Mouse (Mus musculus) lung, adult 2 months (tissue): ENCODE results near the gene Rab3a.

ENCODE experiments used
- CTCF ChIP-seq: fragments of 200-500 bp; IDR thresholded peaks from 2 replicates; pipeline ENCODE4 v1.5.1; 2011; ENCODE audit warnings: mild to moderate bottlenecking, low read length, control low read depth; ENCODE audit not compliant: insufficient read depth
- POLR2A ChIP-seq: fragments of 200-500 bp; IDR thresholded peaks from 2 replicates; pipeline ENCODE4 v1.6.1; 2011; ENCODE audit warnings: low read depth, mild to moderate bottlenecking, control low read depth, low read length, borderline replicate concordance; ENCODE audit errors: extremely low read depth

DNA sequence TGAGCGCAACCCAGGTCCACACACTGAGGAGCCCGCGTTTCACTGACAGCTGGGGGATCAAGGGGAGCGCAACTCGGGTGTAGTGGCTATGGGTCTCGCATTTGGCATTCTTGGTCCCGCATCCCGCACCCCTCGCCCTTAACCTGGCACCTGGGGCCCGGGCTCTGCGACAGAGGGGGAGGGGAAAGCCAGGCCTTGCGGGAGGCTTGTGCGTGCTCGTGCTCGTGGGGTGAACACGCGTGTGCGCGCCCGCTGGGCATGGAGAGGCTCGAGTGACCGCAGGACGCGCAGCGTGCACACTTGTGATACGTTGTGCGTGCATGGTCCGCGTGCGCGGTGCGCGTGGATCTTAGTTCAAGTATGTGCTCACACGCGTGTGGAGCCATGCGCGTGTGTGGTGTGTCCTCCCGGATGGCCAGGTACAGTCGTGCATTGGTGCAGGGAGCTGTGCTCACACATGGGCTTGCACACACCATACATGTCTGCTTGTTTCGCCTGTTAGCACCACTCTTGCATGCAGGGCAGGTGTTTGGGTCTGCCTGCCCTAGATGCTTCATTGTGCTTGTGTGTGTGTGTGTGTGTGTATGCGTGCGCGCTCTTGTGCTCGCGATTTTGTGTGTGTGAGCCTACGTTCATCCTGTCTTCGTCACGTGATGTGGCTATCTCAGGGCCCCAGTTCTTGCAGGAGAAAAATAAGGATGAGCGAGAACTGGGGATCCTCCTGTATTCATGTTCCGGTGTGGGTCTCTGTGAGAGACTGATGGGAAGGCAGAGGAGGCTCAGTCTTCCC, 587 bp downstream of the Rab3a start:
- TF ChIP-seq CTCF (no peak), POLR2A (no peak; the same call in 1 of the 2 replicates)
